Mouse (Mus musculus) heart, adult 2 months (tissue): ENCODE measurements around the gene Cd300lf. TPM values are rescaled to one million over a fixed set of nuclear protein-coding genes. Genes with fewer than 3 reads are reported as not detected.

Experiments used
- DNase-seq, 2 experiments: peaks; one replicate each; pipeline ENCODE4 v3.0.0; 2021
- H3K27ac ChIP-seq: fragments of 200-600 bp; 2 replicates; pipeline ENCODE4 v1.8.1; 2022
- H3K27me3 ChIP-seq: fragments of 200-500 bp; 2 replicates; pipeline ENCODE4 v1.6.1; 2012; ENCODE audit warnings: mild to moderate bottlenecking, low read length, inconsistent platforms, mixed read lengths; ENCODE audit not compliant: control insufficient read depth, insufficient read depth
- H3K36me3 ChIP-seq: fragments of 200-500 bp; 2 replicates; pipeline ENCODE4 v1.6.1; 2012; ENCODE audit warnings: low read length, inconsistent platforms; ENCODE audit not compliant: control insufficient read depth, insufficient read depth
- H3K4me1 ChIP-seq: fragments of 200-500 bp; 2 replicates; pipeline ENCODE4 v1.6.1; 2011; ENCODE audit warnings: low read length; ENCODE audit not compliant: control insufficient read depth, insufficient read depth
- H3K4me3 ChIP-seq: fragments of 200-600 bp; 2 replicates; pipeline ENCODE4 v1.8.1; 2022
- H3K79me2 ChIP-seq: fragments of 200-500 bp; replicated peaks from 2 replicates; pipeline ENCODE4 v1.6.1; 2012; ENCODE audit warnings: mild to moderate bottlenecking, inconsistent platforms, low read length, moderate library complexity, mixed read lengths; ENCODE audit not compliant: control insufficient read depth, insufficient read depth
- H3K9ac ChIP-seq: fragments of 200-500 bp; 2 replicates; pipeline ENCODE4 v1.6.1; 2012; ENCODE audit warnings: low read depth, mild to moderate bottlenecking, control low read depth, inconsistent platforms, low read length, mixed read lengths
- CTCF ChIP-seq: fragments of 200-600 bp; IDR thresholded peaks from 2 replicates; pipeline ENCODE4 v1.8.1; 2022; ENCODE audit warnings: antibody characterized with exemption, mild to moderate bottlenecking, moderate library complexity
- EP300 ChIP-seq: fragments of 200-500 bp; IDR thresholded peaks from 2 replicates; pipeline ENCODE4 v1.6.1; 2011; ENCODE audit warnings: low read depth, low read length, control low read depth; ENCODE audit not compliant: insufficient read depth
- POLR2A ChIP-seq: fragments of 200-500 bp; IDR thresholded peaks from 2 replicates; pipeline ENCODE4 v1.6.1; 2011; ENCODE audit warnings: mild to moderate bottlenecking, low read depth, low read length, control low read depth; ENCODE audit not compliant: insufficient read depth
- whole genome bisulfite sequencing: fragments of 180-500 bp; shearing (Covaris S2); methylation state at CpG from one replicate; pipeline ENCODE4 v1.1.7; 2018; 5-methylcytosine and 5-hydroxymethylcytosine counted together
- intact Hi-C: fragments of 180-260 bp; cut with DNase I; formaldehyde crosslinking; loops from one replicate; pipeline ENCODE4 v1.15.1; 2025
- polyA plus RNA-seq: library from polyadenylated mRNA; depleted of rRNA; stranded (reverse); fragments of >200 nt; gene quantifications from 2 replicates; pipeline ENCODE4 v1.2.3, GENCODE M21; 2012
- total RNA-seq, 2 experiments: library from RNA; stranded (reverse); gene quantifications; 2 replicates each; pipeline ENCODE4 v1.2.3; 2021

Gene Cd300lf
- total and polyA plus RNA-seq, 3 experiments = 0.11 to 1.00 (median 0.60) TPM

DNA sequence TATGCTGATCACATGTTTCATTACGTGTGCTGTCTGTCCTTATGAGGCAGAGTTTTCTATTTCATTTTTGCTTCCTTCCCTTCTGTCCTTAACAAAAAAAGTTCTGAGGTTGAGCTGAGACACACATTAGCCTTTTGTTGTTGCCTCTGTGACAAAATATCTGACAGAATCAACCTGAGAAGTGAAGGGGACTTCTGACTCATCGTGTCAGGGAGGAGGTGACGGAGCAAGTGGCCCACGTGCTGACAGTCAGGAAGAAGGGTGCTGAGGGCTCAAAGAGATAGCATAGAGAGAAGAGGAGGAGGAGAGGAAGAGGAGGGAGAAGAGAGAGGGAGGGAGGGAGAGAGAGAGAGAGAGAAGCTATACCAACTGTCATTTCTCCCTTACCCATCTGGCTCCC is 5.3 kb downstream of the Cd300lf start:
- H3K4me1 ChIP-seq = no peaks in the 10 kb centered on the region
- intact Hi-C loops = no loop called here
- H3K79me2 ChIP-seq = no peaks in the 10 kb centered on the region
- no peak for TF ChIP-seq EP300
- no peak for TF ChIP-seq POLR2A
- no peak for TF ChIP-seq CTCF
- H3K27ac ChIP-seq = no peak overlapping the region
- no peaks in the 10 kb centered on the region for H3K36me3 ChIP-seq
- WGBS = 37% methylated on average over 4 of the region's 4 CpGs
- no peak overlapping the region for H3K4me3 ChIP-seq
- DNase-seq = no peak
- 0 out of 2 replicates have a peak, but pooled peaks cover 1% of the 10 kb centered on the region for H3K27me3 ChIP-seq
- H3K9ac ChIP-seq = no peak overlapping the region

DNA sequence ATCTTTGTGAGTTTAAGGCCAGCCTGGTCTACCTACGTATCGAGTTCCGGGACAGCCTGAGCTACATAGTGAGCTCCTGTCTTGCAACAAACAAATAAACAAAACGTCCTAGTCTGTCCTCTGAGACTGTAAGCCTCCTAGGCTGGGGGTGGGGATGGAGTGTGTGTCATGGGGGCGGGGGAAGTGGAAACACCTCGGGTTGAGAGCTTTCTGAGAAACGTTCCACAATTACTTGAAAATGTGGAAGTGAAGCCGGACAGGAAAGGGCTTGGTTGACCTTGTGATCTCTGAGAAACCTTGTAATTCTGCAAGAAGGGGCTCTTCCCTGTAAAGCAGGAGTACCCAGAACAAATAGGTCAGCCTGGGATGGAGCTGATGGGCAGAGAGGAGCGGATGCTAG is 14.4 kb downstream of the Cd300lf start:
- 54% methylated on average over 9 of the region's 9 CpGs for WGBS
- H3K27me3 ChIP-seq = 0 out of 2 replicates have a peak, but pooled peaks cover 1% of the 10 kb centered on the region
- H3K4me3 ChIP-seq = no peak overlapping the region
- H3K36me3 ChIP-seq = no peaks in the 10 kb centered on the region
- no peak overlapping the region for H3K27ac ChIP-seq
- no peak overlapping the region for H3K9ac ChIP-seq
- intact Hi-C loops = no loop called here
- no peaks in the 10 kb centered on the region for H3K79me2 ChIP-seq
- DNase-seq = no peak
- no peaks in the 10 kb centered on the region for H3K4me1 ChIP-seq
- TF ChIP-seq CTCF (no peak), EP300 (no peak), POLR2A (no peak)

DNA sequence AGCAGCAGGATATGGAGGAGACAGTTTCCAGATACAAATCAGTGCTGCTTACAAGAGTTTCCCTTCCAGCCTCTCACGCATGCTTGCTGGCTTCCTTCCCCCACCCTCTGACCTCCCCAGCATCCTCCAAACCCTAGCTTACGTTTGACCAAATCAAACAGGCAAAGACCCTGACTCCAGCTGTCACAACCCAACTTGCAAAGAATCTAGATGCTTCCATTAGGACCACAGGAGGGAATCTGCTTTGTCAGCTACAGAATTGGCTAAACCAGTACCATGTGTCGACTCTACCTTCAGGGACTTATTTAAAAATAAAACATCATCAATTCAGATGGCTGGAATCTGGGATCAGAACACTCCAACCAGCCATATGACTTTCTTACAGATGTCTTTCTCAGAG is 21.6 kb downstream of the Cd300lf start:
- 21% methylated on average over 3 of the region's 3 CpGs for WGBS
- Histone ChIP-seq H3K79me2 (no peaks in the 10 kb centered on the region), H3K4me1 (no peaks in the 10 kb centered on the region), H3K9ac (no peak overlapping the region), H3K4me3 (no peak overlapping the region), H3K27me3 (no peaks in the 10 kb centered on the region; the same call in 1 of the 2 replicates), H3K36me3 (no peaks in the 10 kb centered on the region), H3K27ac (no peak overlapping the region)
- intact Hi-C loops = no loop called here
- TF ChIP-seq CTCF (no peak), EP300 (no peak), POLR2A (no peak)
- DNase-seq = no peak

DNA sequence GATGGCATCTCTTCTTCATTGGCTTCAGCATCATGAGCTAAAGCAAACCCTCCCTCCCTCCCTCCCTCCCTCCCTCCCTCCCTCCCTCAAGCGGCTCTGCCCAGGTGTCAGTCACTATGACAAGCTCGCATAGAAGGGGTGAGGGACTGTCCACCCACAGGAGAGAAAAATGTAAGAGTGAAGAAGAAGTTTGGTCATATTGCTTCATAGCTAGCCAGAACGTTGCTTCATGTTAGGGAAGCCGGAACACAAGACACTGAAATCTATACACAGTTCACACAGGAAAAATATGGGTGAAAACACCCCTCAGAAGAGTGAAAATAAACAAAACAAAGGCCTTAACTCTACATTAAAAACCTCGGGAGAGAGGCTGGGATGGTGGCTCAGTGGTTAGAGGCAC is 23.5 kb downstream of the Cd300lf start:
- intact Hi-C loops = no loop called here
- DNase-seq = no peak
- no peaks in the 10 kb centered on the region for H3K79me2 ChIP-seq
- H3K27me3 ChIP-seq = no peaks in the 10 kb centered on the region; the same call in 1 of the 2 replicates
- no peak overlapping the region for H3K27ac ChIP-seq
- 75% methylated on average over 4 of the region's 5 CpGs for WGBS
- no peak overlapping the region for H3K4me3 ChIP-seq
- TF ChIP-seq EP300 (no peak), CTCF (no peak), POLR2A (no peak)
- H3K36me3 ChIP-seq = no peaks in the 10 kb centered on the region
- no peaks in the 10 kb centered on the region for H3K4me1 ChIP-seq
- H3K9ac ChIP-seq = no peak overlapping the region

DNA sequence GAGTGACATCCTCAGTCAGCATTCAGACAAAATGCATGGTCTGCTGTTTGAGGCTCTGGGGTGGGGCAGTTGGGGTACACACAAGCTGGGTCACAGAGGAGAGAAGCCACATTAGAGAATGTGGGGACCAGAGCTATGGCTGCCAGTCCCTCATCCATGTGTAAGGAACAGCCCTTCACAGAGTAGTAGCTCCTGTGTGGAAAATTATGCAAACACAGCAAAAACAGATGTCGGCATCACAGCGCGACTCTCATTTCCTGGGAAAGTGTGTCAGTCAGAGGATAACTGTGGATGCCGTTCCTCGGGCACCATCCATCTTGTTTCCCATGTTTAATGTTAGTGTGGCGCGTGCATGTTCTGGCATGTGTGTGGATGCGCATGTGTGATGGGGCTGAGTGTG is 25.6 kb downstream of the Cd300lf start:
- TF ChIP-seq POLR2A (no peak), EP300 (no peak), CTCF (no peak)
- DNase-seq = no peak
- 81% methylated on average over 8 of the region's 8 CpGs for WGBS

DNA sequence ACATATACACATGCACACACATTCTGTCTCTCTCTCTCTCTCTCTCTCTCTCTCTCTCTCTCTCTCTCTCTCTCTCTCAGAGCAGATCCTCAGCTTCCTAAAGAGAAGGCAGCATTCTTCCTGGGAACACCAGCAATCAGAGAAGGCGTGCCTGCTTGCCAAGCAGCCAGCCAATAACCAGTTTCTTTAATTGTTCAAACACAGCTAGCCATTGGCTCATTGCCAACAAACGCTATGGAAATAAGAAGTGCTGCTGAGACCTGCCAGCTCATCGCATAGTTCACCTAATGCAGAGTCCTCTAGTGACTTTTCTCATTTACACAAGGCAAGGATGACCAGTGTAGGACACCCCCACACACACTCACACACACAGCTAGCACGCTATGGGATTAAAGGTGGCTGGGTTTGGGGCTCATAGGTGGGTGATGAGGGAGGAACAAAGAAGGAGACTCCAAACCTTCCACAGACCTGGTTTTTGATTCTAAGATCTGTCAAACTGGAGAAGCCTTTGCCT is 26.3 kb downstream of the Cd300lf start:
- H3K4me1 ChIP-seq = no peaks in the 10 kb centered on the region
- intact Hi-C loops = no loop called here
- no peak for TF ChIP-seq CTCF
- no peak for TF ChIP-seq EP300
- TF ChIP-seq POLR2A = no peak
- no peak overlapping the region for H3K27ac ChIP-seq
- no peaks in the 10 kb centered on the region; the same call in 1 of the 2 replicates for H3K27me3 ChIP-seq
- no peaks in the 10 kb centered on the region for H3K36me3 ChIP-seq
- H3K4me3 ChIP-seq = no peak overlapping the region
- H3K9ac ChIP-seq = no peak overlapping the region
- DNase-seq = no peak
- 20% methylated on average over 4 of the region's 4 CpGs for WGBS
- H3K79me2 ChIP-seq = no peaks in the 10 kb centered on the region

More for the DNA sequence above, 25.6 kb downstream of the Cd300lf start:
- intact Hi-C loops = no loop called here
- H3K36me3 ChIP-seq = no peaks in the 10 kb centered on the region
- H3K27ac ChIP-seq = no peak overlapping the region
- no peaks in the 10 kb centered on the region; the same call in 1 of the 2 replicates for H3K27me3 ChIP-seq
- H3K9ac ChIP-seq = no peak overlapping the region
- H3K79me2 ChIP-seq = no peaks in the 10 kb centered on the region
- H3K4me1 ChIP-seq = no peaks in the 10 kb centered on the region
- H3K4me3 ChIP-seq = no peak overlapping the region
